Mouse (Mus musculus): ENCODE measurements around the gene Abi3bp. TPM values are rescaled to one million over a fixed set of nuclear protein-coding genes. Genes with fewer than 3 reads are reported as not detected.

The Abi3bp gene
- polyA plus RNA-seq, 1 experiment from 2014 or later = 21.2 TPM

GRCm38 (mm10) chr16:56475676-56476075, 2.0 kb upstream of the Abi3bp start:
- in situ Hi-C loops (cut with MboI; ENCODE audit: low pct_unique_long_range_greater_than_20kb) = loop anchor here (25.0 kb wide), 1 partner anchor 163 kb away; no protein-coding TSS in a partner anchor
- CTCF ChIA-PET = interaction anchor here (1.2 kb wide), 1 partner anchor 15 kb away, joined by 3 read pairs; no protein-coding TSS in a partner anchor
- no peaks in the 10 kb centered on the region for H3K27me3 ChIP-seq
- TF ChIP-seq CTCF (IDR thresholded peaks at IDR 0.05) = no peak
- DNase-seq (ENCODE audit: low read depth, low spot score) = no peak
- ATAC-seq = no peak
- POLR2A ChIA-PET = no interaction called here

GRCm38 (mm10) chr16:56478575-56479191, 1.0 kb downstream of the Abi3bp start:
- ATAC-seq (no peak), DNase-seq (ENCODE audit: low read depth, low spot score) (no peak)
- in situ Hi-C loops (cut with MboI; ENCODE audit: low pct_unique_long_range_greater_than_20kb) = loop anchor here (25.0 kb wide), 1 partner anchor 166 kb away; no protein-coding TSS in a partner anchor
- ChIA-PET POLR2A (interaction anchor here (0.7 kb wide), 1 partner anchor 13 kb away, joined by 3 read pairs; no protein-coding TSS in a partner anchor), CTCF (interaction anchor here (1.4 kb wide), 1 partner anchor 45 kb away, joined by 3 read pairs; no protein-coding TSS in a partner anchor)
- no peaks in the 10 kb centered on the region for H3K27me3 ChIP-seq
- TF ChIP-seq CTCF (IDR thresholded peaks at IDR 0.05) = no peak

GRCm38 (mm10) chr16:56483466-56483865, 5.8 kb downstream of the Abi3bp start:
- TF ChIP-seq CTCF (IDR thresholded peaks at IDR 0.05) = no peak
- in situ Hi-C loops (cut with MboI; ENCODE audit: low pct_unique_long_range_greater_than_20kb) = loop anchor here (25.0 kb wide), 1 partner anchor 171 kb away; no protein-coding TSS in a partner anchor
- ChIA-PET POLR2A (no interaction called here), CTCF (no interaction called here)
- H3K27me3 ChIP-seq = no peaks in the 10 kb centered on the region
- no peak for ATAC-seq
- no peak for DNase-seq (ENCODE audit: low read depth, low spot score)

- TF ChIP-seq CTCF (IDR thresholded peaks at IDR 0.05) = no peak
- POLR2A ChIA-PET = no interaction called here
- DNase-seq (ENCODE audit: low read depth, low spot score) (no peak), ATAC-seq (no peak)
- CTCF ChIA-PET = no interaction called here
- in situ Hi-C loops (cut with MboI; ENCODE audit: low pct_unique_long_range_greater_than_20kb) = loop anchor here (25.0 kb wide), 1 partner anchor 174 kb away; no protein-coding TSS in a partner anchor
- H3K27me3 ChIP-seq = no peaks in the 10 kb centered on the region
Observed at GRCm38 (mm10) chr16:56486461-56486860, 8.8 kb downstream of the Abi3bp start.

- in situ Hi-C loops (cut with MboI; ENCODE audit: low pct_unique_long_range_greater_than_20kb) = loop anchor here (25.0 kb wide), 1 partner anchor 179 kb away; no protein-coding TSS in a partner anchor
- no peak for TF ChIP-seq CTCF (IDR thresholded peaks at IDR 0.05)
- ATAC-seq (no peak), DNase-seq (ENCODE audit: low read depth, low spot score) (no peak)
- no peaks in the 10 kb centered on the region for H3K27me3 ChIP-seq
- ChIA-PET POLR2A (interaction anchor here (0.6 kb wide), 2 partner anchors 12 to 93 kb away, joined by 3 to 4 read pairs; no protein-coding TSS in a partner anchor), CTCF (interaction anchor here (0.6 to 1.5 kb wide), 3 partner anchors 11 to 317 kb away, joined by 3 read pairs; no protein-coding TSS in a partner anchor)
Observed at GRCm38 (mm10) chr16:56490861-56491260, 13.2 kb downstream of the Abi3bp start.

- CTCF ChIA-PET = no interaction called here
- no peak for ATAC-seq
- H3K27me3 ChIP-seq = no peaks in the 10 kb centered on the region
- no peak for DNase-seq (ENCODE audit: low read depth, low spot score)
- in situ Hi-C loops (cut with MboI; ENCODE audit: low pct_unique_long_range_greater_than_20kb) = loop anchor here (25.0 kb wide), 1 partner anchor 183 kb away; no protein-coding TSS in a partner anchor
- no peak for TF ChIP-seq CTCF (IDR thresholded peaks at IDR 0.05)
- POLR2A ChIA-PET = no interaction called here
Observed at GRCm38 (mm10) chr16:56495266-56495665, 17.6 kb downstream of the Abi3bp start.

- ChIA-PET CTCF (no interaction called here), POLR2A (no interaction called here)
- no peak for ATAC-seq
- no peak for DNase-seq (ENCODE audit: low read depth, low spot score)
- no peak for TF ChIP-seq CTCF (IDR thresholded peaks at IDR 0.05)
- no peaks in the 10 kb centered on the region for H3K27me3 ChIP-seq
- in situ Hi-C loops (cut with MboI; ENCODE audit: low pct_unique_long_range_greater_than_20kb) = loop anchor here (25.0 kb wide), 1 partner anchor 184 kb away; no protein-coding TSS in a partner anchor
Observed at GRCm38 (mm10) chr16:56496743-56497142, 19.1 kb downstream of the Abi3bp start.

- DNase-seq (ENCODE audit: low read depth, low spot score) = no peak
- no peak for TF ChIP-seq CTCF (IDR thresholded peaks at IDR 0.05)
- in situ Hi-C loops (cut with MboI; ENCODE audit: low pct_unique_long_range_greater_than_20kb) = loop anchor here (25.0 kb wide), 1 partner anchor 186 kb away; no protein-coding TSS in a partner anchor
- H3K27me3 ChIP-seq = no peaks in the 10 kb centered on the region
- ATAC-seq = no peak
- ChIA-PET POLR2A (no interaction called here), CTCF (no interaction called here)
Observed at GRCm38 (mm10) chr16:56498680-56499079, 21.0 kb downstream of the Abi3bp start.

- no peak for ATAC-seq
- TF ChIP-seq CTCF (IDR thresholded peaks at IDR 0.05) = peak; percentile 56
- CTCF ChIA-PET = interaction anchor here (1.1 kb wide), 1 partner anchor 74 kb away, joined by 4 read pairs; no protein-coding TSS in a partner anchor
- POLR2A ChIA-PET = no interaction called here
- in situ Hi-C loops (cut with MboI; ENCODE audit: low pct_unique_long_range_greater_than_20kb) = loop anchor here (10.0 kb wide), 1 partner anchor 174 kb away; no protein-coding TSS in a partner anchor
- no peaks in the 10 kb centered on the region for H3K27me3 ChIP-seq
- no peak for DNase-seq (ENCODE audit: low read depth, low spot score)
Observed at GRCm38 (mm10) chr16:56500441-56500840, 22.8 kb downstream of the Abi3bp start.

- peak; percentile 76 for ATAC-seq
- CTCF ChIA-PET = interaction anchor here (1.0 to 1.1 kb wide), 2 partner anchors 10 to 75 kb away, joined by 4 read pairs; no protein-coding TSS in a partner anchor
- POLR2A ChIA-PET = no interaction called here
- H3K27me3 ChIP-seq = no peaks in the 10 kb centered on the region
- no peak for TF ChIP-seq CTCF (IDR thresholded peaks at IDR 0.05)
- in situ Hi-C loops (cut with MboI; ENCODE audit: low pct_unique_long_range_greater_than_20kb) = loop anchor here (10.0 kb wide), 1 partner anchor 174 kb away; no protein-coding TSS in a partner anchor
- DNase-seq (ENCODE audit: low read depth, low spot score) = peak; percentile 47
Observed at GRCm38 (mm10) chr16:56501101-56501500, 23.4 kb downstream of the Abi3bp start.

- ATAC-seq (peak; percentile 71), DNase-seq (ENCODE audit: low read depth, low spot score) (peak; percentile 68)
- POLR2A ChIA-PET = no interaction called here
- no peaks in the 10 kb centered on the region for H3K27me3 ChIP-seq
- CTCF ChIA-PET = interaction anchor here (1.0 to 1.1 kb wide), 2 partner anchors 9 to 75 kb away, joined by 4 read pairs; no protein-coding TSS in a partner anchor
- no peak for TF ChIP-seq CTCF (IDR thresholded peaks at IDR 0.05)
- in situ Hi-C loops (cut with MboI; ENCODE audit: low pct_unique_long_range_greater_than_20kb) = loop anchor here (10.0 kb wide), 1 partner anchor 173 kb away; no protein-coding TSS in a partner anchor
Observed at GRCm38 (mm10) chr16:56501513-56501912, 23.8 kb downstream of the Abi3bp start.
